Mouse (Mus musculus) small intestine, adult 2 months (tissue): ENCODE measurements around the gene Thbs3. TPM values are rescaled to one million over a fixed set of nuclear protein-coding genes. Genes with fewer than 3 reads are reported as not detected.
A peak's percentile ranks its signal among the peaks of the same experiment; 100 is the strongest.

Experiments
- H3K27ac ChIP-seq: fragments of 200-500 bp; 2 replicates; pipeline ENCODE4 v1.5.1; 2012; ENCODE audit warnings: low read depth, low read length, control low read depth, inconsistent platforms; ENCODE audit not compliant: insufficient read depth
- H3K27me3 ChIP-seq: fragments of 200-500 bp; 2 replicates; pipeline ENCODE4 v1.6.1; 2012; ENCODE audit warnings: mild to moderate bottlenecking, moderate library complexity, low read length, inconsistent platforms; ENCODE audit not compliant: control insufficient read depth, insufficient read depth
- H3K36me3 ChIP-seq: fragments of 200-500 bp; 2 replicates; pipeline ENCODE4 v1.6.1; 2012; ENCODE audit warnings: mild to moderate bottlenecking, low read length, control low read depth, inconsistent platforms; ENCODE audit not compliant: control insufficient read depth, insufficient read depth
- H3K4me1 ChIP-seq: fragments of 200-500 bp; 2 replicates; pipeline ENCODE4 v1.6.1; 2012; ENCODE audit warnings: low read length, inconsistent platforms, mixed read lengths; ENCODE audit not compliant: control insufficient read depth, insufficient read depth, insufficient read length
- H3K4me3 ChIP-seq: fragments of 200-500 bp; 2 replicates; pipeline ENCODE4 v1.5.1; 2012; ENCODE audit warnings: low read depth, mild to moderate bottlenecking, control low read depth, inconsistent platforms, low read length, moderate library complexity
- CTCF ChIP-seq: fragments of 200-500 bp; IDR thresholded peaks from 2 replicates; pipeline ENCODE4 v1.5.1; 2012; ENCODE audit warnings: low read depth, mild to moderate bottlenecking, control low read depth, inconsistent platforms, low read length, moderate library complexity, mixed read lengths; ENCODE audit not compliant: insufficient replicate concordance, insufficient read length; ENCODE audit errors: extremely low read depth
- POLR2A ChIP-seq: fragments of 200-500 bp; IDR thresholded peaks from 2 replicates; pipeline ENCODE4 v1.6.1; 2012; ENCODE audit warnings: low read depth, mild to moderate bottlenecking, control low read depth, inconsistent platforms, low read length, moderate library complexity
- WGBS: fragments of 180-500 bp; shearing (Covaris S2); methylation state at CpG from one replicate; pipeline ENCODE4 v1.1.7; 2018; 5-methylcytosine and 5-hydroxymethylcytosine counted together
- polyA plus RNA-seq: library from polyadenylated mRNA; depleted of rRNA; stranded (reverse); fragments of >200 nt; gene quantifications from 2 replicates; pipeline ENCODE4 v1.2.3, GENCODE M21; 2012; rRNA removed

Thbs3 gene
- polyA plus RNA-seq, 1 experiment: 10.5 TPM

DNA sequence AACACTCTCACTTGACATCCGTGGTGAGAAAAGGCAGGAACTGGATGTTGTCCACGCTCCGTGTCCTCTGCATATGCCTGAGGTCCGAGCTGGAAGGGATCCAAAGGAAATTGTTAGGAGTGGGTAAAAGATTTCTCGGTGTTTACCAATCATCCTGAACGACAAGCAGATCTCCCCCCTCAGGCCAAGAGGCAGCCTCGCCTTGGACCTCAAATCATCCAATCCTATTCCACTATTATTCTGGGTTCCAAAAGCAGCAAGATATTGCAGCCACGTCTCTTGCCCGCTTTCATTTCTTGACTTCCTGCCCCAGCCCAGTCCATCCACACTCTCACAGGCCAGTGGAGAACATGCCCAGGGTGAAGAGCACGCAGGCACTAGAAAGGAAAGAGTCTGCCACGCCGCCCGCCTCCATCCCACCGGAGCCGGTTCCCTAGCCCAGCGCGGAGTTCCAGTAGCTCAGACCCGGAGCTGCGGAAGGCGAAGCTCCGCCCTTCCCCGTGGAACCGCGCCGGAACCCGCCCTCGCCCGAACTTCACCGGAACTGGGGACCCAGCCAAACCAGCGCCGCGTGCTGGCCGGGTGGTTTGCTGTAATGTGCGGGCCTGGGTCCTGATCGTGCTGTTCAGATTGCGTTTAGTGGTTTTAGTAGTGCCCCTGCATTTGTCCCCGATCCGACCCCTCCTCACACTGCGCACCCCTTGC, 55.2 kb downstream of the Thbs3 start, which contains the start of gene Slc50a1:
Gene Slc50a1 (minus strand): TSS at position 520 of the 705 bp plus-strand sequence.
- peak; percentile 76 for TF ChIP-seq POLR2A
- TF ChIP-seq CTCF: peak; percentile 31; the same call in 1 of the 2 replicates
- Histone ChIP-seq H3K36me3 (peaks cover 18% of the 10 kb centered on the region), H3K27ac (peak within 1 kb of the TSS; percentile 75), H3K4me1 (peaks cover 15% of the 10 kb centered on the region), H3K27me3 (no peaks in the 10 kb centered on the region), H3K4me3 (peak within 1 kb of the TSS; percentile 81)
- 2% methylated on average over 39 of the region's 39 CpGs for WGBS

DNA sequence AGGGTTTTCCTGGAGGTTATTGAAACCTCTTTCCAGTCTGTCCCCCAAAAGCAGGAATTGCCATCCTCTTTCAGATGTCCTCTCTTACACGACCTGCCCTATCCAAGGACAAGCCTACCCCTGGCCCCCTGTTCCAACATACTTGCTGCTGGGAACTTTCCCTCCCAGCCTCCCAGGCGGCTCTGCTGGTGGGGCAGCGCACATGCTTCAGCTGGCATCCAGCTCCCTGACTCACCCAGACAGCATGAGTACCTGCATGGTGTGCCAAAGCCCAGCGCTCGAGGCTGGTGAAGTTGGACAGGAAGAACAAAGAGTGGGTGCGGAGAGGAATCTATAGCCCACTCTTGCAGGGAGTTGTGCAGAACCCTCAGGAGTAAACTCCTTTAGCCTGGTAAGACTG, 55.9 kb downstream of the Thbs3 start:
- H3K4me3 ChIP-seq: no peak overlapping the region
- no peak for TF ChIP-seq CTCF
- TF ChIP-seq POLR2A: no peak
- H3K27ac ChIP-seq: peak overlapping the region; percentile 75
- 48% methylated on average over 6 of the region's 6 CpGs for WGBS
- H3K27me3 ChIP-seq: no peaks in the 10 kb centered on the region
- peaks cover 25% of the 10 kb centered on the region for H3K36me3 ChIP-seq
- H3K4me1 ChIP-seq: peaks cover 17% of the 10 kb centered on the region

DNA sequence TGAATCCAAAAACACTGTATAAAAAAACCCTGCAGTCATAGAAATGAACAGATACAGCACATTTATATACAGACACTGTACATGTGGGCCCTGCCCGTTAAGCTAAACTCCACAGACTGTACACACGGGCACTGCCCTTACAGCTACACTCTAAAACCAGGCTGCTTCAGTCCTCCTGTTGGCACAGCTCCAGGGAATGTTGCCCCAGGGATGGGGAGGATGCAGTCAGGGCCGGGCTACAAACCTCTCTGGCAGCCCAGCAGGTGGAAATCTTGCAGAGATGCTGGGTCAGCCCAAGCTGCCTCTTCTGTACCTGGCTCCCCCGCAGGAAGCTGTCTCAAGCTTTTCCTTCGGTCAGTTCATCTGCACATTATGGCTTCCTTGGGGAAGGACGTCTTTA, 56.8 kb downstream of the Thbs3 start:
- H3K36me3 ChIP-seq: peaks cover 28% of the 10 kb centered on the region
- TF ChIP-seq POLR2A (no peak), CTCF (no peak)
- H3K4me1 ChIP-seq: peaks cover 20% of the 10 kb centered on the region
- no peaks in the 10 kb centered on the region for H3K27me3 ChIP-seq
- no peak overlapping the region for H3K27ac ChIP-seq
- 58% methylated on average over 6 of the region's 6 CpGs for WGBS
- H3K4me3 ChIP-seq: no peak overlapping the region

DNA sequence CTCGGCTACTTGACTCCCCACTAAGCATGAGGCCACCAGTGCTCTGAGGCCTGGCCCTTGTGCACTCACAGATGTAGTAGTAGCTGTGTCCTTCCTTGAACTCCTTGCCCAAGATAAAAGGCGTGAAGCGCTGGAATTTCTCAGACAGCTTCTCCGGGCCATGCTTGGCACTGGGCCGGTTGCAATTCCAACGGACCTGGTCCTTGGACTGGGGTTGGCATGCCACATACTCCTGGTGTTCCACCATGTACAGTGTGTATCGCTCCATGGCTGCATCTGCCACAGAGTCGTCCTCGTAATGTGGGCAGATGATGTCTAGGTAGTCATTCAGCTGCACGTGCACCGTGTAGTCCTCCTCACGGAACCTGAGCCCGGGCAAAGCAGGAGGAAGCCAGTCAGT, 61.1 kb downstream of the Thbs3 start:
- Histone ChIP-seq H3K36me3 (peaks cover 28% of the 10 kb centered on the region), H3K27me3 (no peaks in the 10 kb centered on the region), H3K27ac (peak overlapping the region; percentile 1; the same call in 1 of the 2 replicates), H3K4me3 (peak overlapping the region; percentile 85), H3K4me1 (peaks cover 9% of the 10 kb centered on the region)
- no peak for TF ChIP-seq POLR2A
- TF ChIP-seq CTCF: no peak
- 32% methylated on average over 13 of the region's 13 CpGs for WGBS

Other genes starting within 250 kb of the Thbs3 start
- gene Rusc1, start 121.9 kb upstream of the Thbs3 start, polyA plus RNA-seq: 26.9 and 45.2 TPM in 2 replicates
- not detected in 2 replicates for gene Gm43738, start 114.1 kb upstream of the Thbs3 start, polyA plus RNA-seq
- gene Fdps, start 113.2 kb upstream of the Thbs3 start, polyA plus RNA-seq: 47.8 and 81.3 TPM in 2 replicates
- 264 and 580 TPM in 2 replicates for gene Pklr, start 79.0 kb upstream of the Thbs3 start, polyA plus RNA-seq
- gene Hcn3, start 55.0 kb upstream of the Thbs3 start, polyA plus RNA-seq: 0.30 and 1.3 TPM in 2 replicates
- gene Clk2, start 50.4 kb upstream of the Thbs3 start, polyA plus RNA-seq: 20.6 and 27.7 TPM in 2 replicates
- gene Scamp3, start 37.7 kb upstream of the Thbs3 start, polyA plus RNA-seq: 57.0 and 96.1 TPM in 2 replicates
- gene Fam189b, start 32.0 kb upstream of the Thbs3 start, polyA plus RNA-seq: 14.0 and 19.4 TPM in 2 replicates
- gene Gba, start 12.3 kb upstream of the Thbs3 start, polyA plus RNA-seq: 37.1 and 70.6 TPM in 2 replicates
- 92.5 and 181 TPM in 2 replicates for gene Mtx1, start 11.9 kb downstream of the Thbs3 start, polyA plus RNA-seq
- gene Muc1, start 13.9 kb downstream of the Thbs3 start, polyA plus RNA-seq: 0.76 and 139 TPM in 2 replicates
- gene Krtcap2, start 30.8 kb downstream of the Thbs3 start, polyA plus RNA-seq: 120 and 182 TPM in 2 replicates
- 4.3 and 8.7 TPM in 2 replicates for gene Trim46, start 31.1 kb downstream of the Thbs3 start, polyA plus RNA-seq
- 357 and 440 TPM in 2 replicates for gene Dpm3, start 44.2 kb downstream of the Thbs3 start, polyA plus RNA-seq
- 81.6 and 97.3 TPM in 2 replicates for gene Slc50a1, start 55.4 kb downstream of the Thbs3 start, polyA plus RNA-seq
- gene Efna1, start 66.0 kb downstream of the Thbs3 start, polyA plus RNA-seq: 46.1 and 122 TPM in 2 replicates
- gene Efna3, start 107.8 kb downstream of the Thbs3 start, polyA plus RNA-seq: 3.9 and 7.0 TPM in 2 replicates
- gene Efna4, start 122.8 kb downstream of the Thbs3 start, polyA plus RNA-seq: 11.6 and 20.0 TPM in 2 replicates
- gene Adam15, start 134.8 kb downstream of the Thbs3 start, polyA plus RNA-seq: 48.9 and 70.7 TPM in 2 replicates
- gene Dcst2, start 146.8 kb downstream of the Thbs3 start, polyA plus RNA-seq: 0.93 and 1.2 TPM in 2 replicates
- 2.0 and 9.1 TPM in 2 replicates for gene Dcst1, start 150.1 kb downstream of the Thbs3 start, polyA plus RNA-seq
- 97.8 and 262 TPM in 2 replicates for gene Zbtb7b, start 179.6 kb downstream of the Thbs3 start, polyA plus RNA-seq
- 0.85 TPM in 1 of 2 replicates, not detected in the other for gene Lenep, start 187.6 kb downstream of the Thbs3 start, polyA plus RNA-seq
- 22.1 and 36.1 TPM in 2 replicates for gene Flad1, start 196.7 kb downstream of the Thbs3 start, polyA plus RNA-seq
- gene Cks1b, start 203.2 kb downstream of the Thbs3 start, polyA plus RNA-seq: 6.2 and 13.7 TPM in 2 replicates
- gene Shc1, start 203.3 kb downstream of the Thbs3 start, polyA plus RNA-seq: 33.6 and 63.5 TPM in 2 replicates
- gene Pygo2, start 215.0 kb downstream of the Thbs3 start, polyA plus RNA-seq: 61.7 and 87.5 TPM in 2 replicates
- 26.8 and 36.5 TPM in 2 replicates for gene Pbxip1, start 221.5 kb downstream of the Thbs3 start, polyA plus RNA-seq
- gene Pmvk, start 239.4 kb downstream of the Thbs3 start, polyA plus RNA-seq: 9.0 and 18.3 TPM in 2 replicates